Mouse (Mus musculus): ENCODE data around the gene Egfl7.

The Egfl7 gene

GRCm38 (mm10) chr2:26552066-26552465, 27.7 kb upstream of the Egfl7 start:
- no peaks in the 10 kb centered on the region for H3K36me3 ChIP-seq (ENCODE audit: insufficient read depth, low read length)
- peaks cover 20% of the 10 kb centered on the region; the same call in 1 of the 2 replicates for H3K27me3 ChIP-seq (ENCODE audit: insufficient read depth, low read length)
- H3K4me3 ChIP-seq (replicated peaks; ENCODE audit: low read length), result no peak overlapping the region
- no peak for TF ChIP-seq POU5F1 (IDR thresholded peaks at IDR 0.05; ENCODE audit: borderline replicate concordance, low read length)
- no peak for TF ChIP-seq CTCF (conservative IDR thresholded peaks at IDR 0.05; ENCODE audit: low read length)
- no peak for TF ChIP-seq NANOG (IDR thresholded peaks at IDR 0.05; ENCODE audit: borderline replicate concordance, low read length)
- peaks cover 47% of the 10 kb centered on the region for H3K4me1 ChIP-seq (replicated peaks; ENCODE audit: low read depth, low read length)
- H3K9me3 ChIP-seq (ENCODE audit: low read length), result no peaks in the 10 kb centered on the region

GRCm38 (mm10) chr2:26553904-26554303, 25.9 kb upstream of the Egfl7 start:
- Histone ChIP-seq H3K4me1 (replicated peaks; ENCODE audit: low read depth, low read length) (peaks cover 38% of the 10 kb centered on the region), H3K36me3 (ENCODE audit: insufficient read depth, low read length) (no peaks in the 10 kb centered on the region), H3K4me3 (replicated peaks; ENCODE audit: low read length) (no peak overlapping the region), H3K9me3 (ENCODE audit: low read length) (no peaks in the 10 kb centered on the region), H3K27me3 (ENCODE audit: insufficient read depth, low read length) (peaks cover 13% of the 10 kb centered on the region; the same call in 1 of the 2 replicates)
- TF ChIP-seq CTCF (conservative IDR thresholded peaks at IDR 0.05; ENCODE audit: low read length), result no peak
- no peak for TF ChIP-seq NANOG (IDR thresholded peaks at IDR 0.05; ENCODE audit: borderline replicate concordance, low read length)
- TF ChIP-seq POU5F1 (IDR thresholded peaks at IDR 0.05; ENCODE audit: borderline replicate concordance, low read length), result no peak

- H3K36me3 ChIP-seq (ENCODE audit: insufficient read depth, low read length), result no peaks in the 10 kb centered on the region
- H3K27me3 ChIP-seq (ENCODE audit: insufficient read depth, low read length), result peaks cover 11% of the 10 kb centered on the region; the same call in 1 of the 2 replicates
- no peak overlapping the region for H3K4me3 ChIP-seq (replicated peaks; ENCODE audit: low read length)
- TF ChIP-seq CTCF (conservative IDR thresholded peaks at IDR 0.05; ENCODE audit: low read length) (no peak), NANOG (IDR thresholded peaks at IDR 0.05; ENCODE audit: borderline replicate concordance, low read length) (no peak), POU5F1 (IDR thresholded peaks at IDR 0.05; ENCODE audit: borderline replicate concordance, low read length) (no peak)
- peaks cover 38% of the 10 kb centered on the region for H3K4me1 ChIP-seq (replicated peaks; ENCODE audit: low read depth, low read length)
- H3K9me3 ChIP-seq (ENCODE audit: low read length), result no peaks in the 10 kb centered on the region
These were observed 24.7 kb upstream of the Egfl7 start for GRCm38 (mm10) chr2:26555076-26555475.

- Histone ChIP-seq H3K27me3 (ENCODE audit: insufficient read depth, low read length) (peaks cover 7% of the 10 kb centered on the region; the same call in 1 of the 2 replicates), H3K4me3 (replicated peaks; ENCODE audit: low read length) (0 out of 2 replicates have a peak overlapping the region, but pooled peaks have one; percentile 10), H3K9me3 (ENCODE audit: low read length) (no peaks in the 10 kb centered on the region), H3K4me1 (replicated peaks; ENCODE audit: low read depth, low read length) (peaks cover 43% of the 10 kb centered on the region), H3K36me3 (ENCODE audit: insufficient read depth, low read length) (no peaks in the 10 kb centered on the region)
- TF ChIP-seq CTCF (conservative IDR thresholded peaks at IDR 0.05; ENCODE audit: low read length) (no peak), POU5F1 (IDR thresholded peaks at IDR 0.05; ENCODE audit: borderline replicate concordance, low read length) (no peak), NANOG (IDR thresholded peaks at IDR 0.05; ENCODE audit: borderline replicate concordance, low read length) (no peak)
These were observed 23.2 kb upstream of the Egfl7 start for GRCm38 (mm10) chr2:26556535-26556993.

GRCm38 (mm10) chr2:26560506-26560905, 19.3 kb upstream of the Egfl7 start:
- Histone ChIP-seq H3K27me3 (ENCODE audit: insufficient read depth, low read length) (no peaks in the 10 kb centered on the region; the same call in 1 of the 2 replicates), H3K4me1 (replicated peaks; ENCODE audit: low read depth, low read length) (peaks cover 27% of the 10 kb centered on the region), H3K9me3 (ENCODE audit: low read length) (no peaks in the 10 kb centered on the region), H3K4me3 (replicated peaks; ENCODE audit: low read length) (no peak overlapping the region), H3K36me3 (ENCODE audit: insufficient read depth, low read length) (no peaks in the 10 kb centered on the region)
- TF ChIP-seq NANOG (IDR thresholded peaks at IDR 0.05; ENCODE audit: borderline replicate concordance, low read length), result no peak
- TF ChIP-seq CTCF (conservative IDR thresholded peaks at IDR 0.05; ENCODE audit: low read length), result no peak
- no peak for TF ChIP-seq POU5F1 (IDR thresholded peaks at IDR 0.05; ENCODE audit: borderline replicate concordance, low read length)

GRCm38 (mm10) chr2:26561351-26562016, 18.3 kb upstream of the Egfl7 start:
- H3K36me3 ChIP-seq (ENCODE audit: insufficient read depth, low read length), result no peaks in the 10 kb centered on the region
- TF ChIP-seq NANOG (IDR thresholded peaks at IDR 0.05; ENCODE audit: borderline replicate concordance, low read length), result no peak
- peak; percentile 97 for TF ChIP-seq CTCF (conservative IDR thresholded peaks at IDR 0.05; ENCODE audit: low read length)
- TF ChIP-seq POU5F1 (IDR thresholded peaks at IDR 0.05; ENCODE audit: borderline replicate concordance, low read length), result no peak
- no peak overlapping the region for H3K4me3 ChIP-seq (replicated peaks; ENCODE audit: low read length)
- no peaks in the 10 kb centered on the region; the same call in 1 of the 2 replicates for H3K27me3 ChIP-seq (ENCODE audit: insufficient read depth, low read length)
- peaks cover 23% of the 10 kb centered on the region for H3K4me1 ChIP-seq (replicated peaks; ENCODE audit: low read depth, low read length)
- no peaks in the 10 kb centered on the region for H3K9me3 ChIP-seq (ENCODE audit: low read length)

GRCm38 (mm10) chr2:26566221-26566620, 13.6 kb upstream of the Egfl7 start:
- H3K4me1 ChIP-seq (replicated peaks; ENCODE audit: low read depth, low read length), result peaks cover 21% of the 10 kb centered on the region
- H3K9me3 ChIP-seq (ENCODE audit: low read length), result no peaks in the 10 kb centered on the region
- TF ChIP-seq CTCF (conservative IDR thresholded peaks at IDR 0.05; ENCODE audit: low read length) (0 out of 2 replicates have a peak, but pooled peaks have one; percentile 16), POU5F1 (IDR thresholded peaks at IDR 0.05; ENCODE audit: borderline replicate concordance, low read length) (no peak)
- H3K27me3 ChIP-seq (ENCODE audit: insufficient read depth, low read length), result no peaks in the 10 kb centered on the region
- H3K36me3 ChIP-seq (ENCODE audit: insufficient read depth, low read length), result no peaks in the 10 kb centered on the region
- no peak overlapping the region for H3K4me3 ChIP-seq (replicated peaks; ENCODE audit: low read length)

GRCm38 (mm10) chr2:26570034-26570433, 9.8 kb upstream of the Egfl7 start:
- H3K9me3 ChIP-seq (ENCODE audit: low read length), result no peaks in the 10 kb centered on the region
- no peaks in the 10 kb centered on the region for H3K27me3 ChIP-seq (ENCODE audit: insufficient read depth, low read length)
- TF ChIP-seq NANOG (IDR thresholded peaks at IDR 0.05; ENCODE audit: borderline replicate concordance, low read length), result no peak
- no peak for TF ChIP-seq POU5F1 (IDR thresholded peaks at IDR 0.05; ENCODE audit: borderline replicate concordance, low read length)
- TF ChIP-seq CTCF (conservative IDR thresholded peaks at IDR 0.05; ENCODE audit: low read length), result peak; percentile 100
- H3K4me1 ChIP-seq (replicated peaks; ENCODE audit: low read depth, low read length), result peaks cover 30% of the 10 kb centered on the region
- H3K4me3 ChIP-seq (replicated peaks; ENCODE audit: low read length), result no peak overlapping the region
- H3K36me3 ChIP-seq (ENCODE audit: insufficient read depth, low read length), result no peaks in the 10 kb centered on the region

All from E14TG2a.4 (cell line).